Mouse (Mus musculus): ENCODE results near the gene Mrpl17. TPM values are rescaled to one million over a fixed set of nuclear protein-coding genes. Genes with fewer than 3 reads are reported as not detected.

The Mrpl17 gene
- total RNA-seq, 2 experiments from 2014 or later = 97.3 to 101 TPM

DNA sequence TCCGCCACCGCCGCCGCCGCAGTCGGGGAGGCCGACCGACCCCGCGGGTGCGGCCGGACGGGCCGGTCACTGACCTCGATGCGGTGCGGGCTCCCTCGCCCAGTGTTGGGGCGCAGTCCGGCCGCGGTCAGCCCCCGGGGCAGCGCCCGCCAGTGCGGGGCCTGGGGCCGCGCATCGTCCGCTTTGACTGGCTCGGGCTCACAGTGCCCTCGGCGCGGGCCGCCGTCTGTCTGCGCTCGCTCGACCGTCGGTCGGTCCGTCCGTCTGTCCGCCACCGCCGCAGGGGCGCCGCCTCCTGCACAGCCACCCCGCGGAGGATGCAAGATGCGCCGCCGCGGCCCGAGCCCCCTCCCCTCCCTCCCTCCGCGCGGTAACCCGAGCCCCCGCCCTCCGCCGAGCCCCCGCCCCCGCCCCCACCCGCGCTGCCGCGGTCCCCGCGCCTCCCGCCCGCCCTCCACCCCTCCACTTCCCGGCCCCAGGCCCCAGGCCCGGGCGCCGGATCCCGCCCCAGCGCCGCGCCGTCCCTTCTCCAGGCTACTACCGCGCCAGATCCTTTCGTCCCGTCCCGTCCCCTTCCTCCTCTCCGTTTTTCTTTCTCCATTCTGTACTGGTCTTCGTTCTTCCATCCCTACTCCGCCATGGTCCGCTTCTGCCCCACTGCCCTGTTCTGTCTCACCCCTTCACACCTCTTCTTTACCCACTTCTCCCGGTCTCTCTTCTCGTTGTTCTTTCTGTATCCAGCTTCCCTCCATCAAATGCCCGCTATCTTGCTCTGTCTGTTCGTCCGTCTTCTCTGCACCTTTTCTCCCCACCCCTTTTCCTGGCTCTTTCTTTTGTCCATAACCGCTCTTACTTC is 23.4 kb downstream of the Mrpl17 start, which contains the start of gene Dchs1:
TSS of gene Dchs1 (minus strand) at position 370 of the 856 bp plus-strand sequence.
- no peak for DNase-seq (ENCODE audit: low spot score in 2 of 2)

DNA sequence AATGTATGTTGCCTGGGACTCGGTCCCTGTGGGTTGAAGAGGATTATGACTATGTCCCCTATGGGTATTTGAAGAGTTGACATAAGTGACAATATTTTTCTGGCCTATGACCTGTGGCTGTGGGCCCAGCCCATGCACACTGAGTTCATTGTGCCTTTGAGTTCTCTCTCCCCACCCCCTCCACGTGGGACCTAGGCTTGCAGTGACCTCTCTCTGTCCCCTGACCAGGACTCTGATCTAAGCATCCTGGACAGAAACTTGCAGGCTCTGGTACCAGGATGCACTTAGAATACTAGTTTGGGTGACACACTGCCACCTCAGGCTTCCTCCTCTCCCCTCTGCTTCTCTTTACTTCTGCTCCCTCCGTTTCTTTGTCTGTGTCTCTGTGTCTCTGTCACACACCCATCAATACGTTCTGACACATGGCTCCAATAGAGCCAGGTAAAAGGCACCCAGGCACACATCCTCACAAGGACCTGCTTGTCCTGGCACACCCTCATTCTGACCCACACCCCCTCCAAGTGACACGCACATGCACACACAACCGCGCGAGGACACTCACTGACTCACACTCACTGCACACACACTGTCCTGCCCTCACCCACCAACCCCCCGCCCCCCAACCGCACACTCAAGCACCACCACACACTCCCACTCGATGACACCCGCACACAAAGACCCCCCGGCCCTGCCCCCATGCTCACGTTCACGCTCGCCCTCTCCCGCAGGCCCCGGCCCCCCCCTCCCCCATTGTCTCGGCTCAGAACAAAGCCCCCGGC is 24.2 kb downstream of the Mrpl17 start:
- DNase-seq (ENCODE audit: low spot score in 2 of 2) = no peak

DNA sequence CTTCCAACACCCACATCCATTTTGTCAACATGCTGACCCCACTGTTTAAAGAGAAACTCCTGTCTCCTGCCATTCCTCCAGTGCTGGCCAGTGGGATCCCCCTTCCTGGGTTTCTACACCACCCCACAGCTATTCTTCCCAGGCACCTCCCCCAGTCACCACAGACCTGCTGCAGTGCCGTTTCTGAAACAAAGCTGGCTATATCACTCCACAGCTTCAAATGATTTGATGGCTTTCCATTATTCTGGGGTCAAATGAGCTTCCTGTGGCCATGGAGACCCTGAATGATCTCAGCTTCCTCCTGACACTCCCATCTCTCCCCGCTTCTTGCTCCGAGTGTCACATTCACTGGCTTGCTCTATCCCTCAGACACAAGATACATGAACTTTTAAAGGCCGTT is 26.3 kb downstream of the Mrpl17 start:
- DNase-seq (ENCODE audit: low spot score in 2 of 2) = no peak

DNA sequence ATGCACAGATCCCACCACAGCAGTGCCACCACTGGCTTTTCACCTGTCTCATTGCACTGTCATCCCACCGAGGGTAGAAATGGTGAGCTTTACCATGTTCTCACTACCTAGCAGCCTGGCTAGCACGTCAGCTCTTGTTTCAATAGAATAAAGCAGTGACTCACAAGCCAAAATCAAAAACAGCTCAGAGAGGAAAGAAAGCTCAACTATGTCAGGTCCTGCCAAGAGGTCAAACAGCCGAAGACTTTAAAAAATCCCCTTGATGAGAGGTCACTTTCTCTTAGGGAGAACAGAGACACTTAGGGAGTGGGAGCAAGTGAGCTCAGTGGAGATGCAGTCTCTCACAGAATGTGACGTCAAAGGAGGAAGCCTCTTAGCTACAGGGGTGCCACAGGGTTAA is 27.0 kb downstream of the Mrpl17 start:
- DNase-seq (ENCODE audit: low spot score in 2 of 2) = no peak

DNA sequence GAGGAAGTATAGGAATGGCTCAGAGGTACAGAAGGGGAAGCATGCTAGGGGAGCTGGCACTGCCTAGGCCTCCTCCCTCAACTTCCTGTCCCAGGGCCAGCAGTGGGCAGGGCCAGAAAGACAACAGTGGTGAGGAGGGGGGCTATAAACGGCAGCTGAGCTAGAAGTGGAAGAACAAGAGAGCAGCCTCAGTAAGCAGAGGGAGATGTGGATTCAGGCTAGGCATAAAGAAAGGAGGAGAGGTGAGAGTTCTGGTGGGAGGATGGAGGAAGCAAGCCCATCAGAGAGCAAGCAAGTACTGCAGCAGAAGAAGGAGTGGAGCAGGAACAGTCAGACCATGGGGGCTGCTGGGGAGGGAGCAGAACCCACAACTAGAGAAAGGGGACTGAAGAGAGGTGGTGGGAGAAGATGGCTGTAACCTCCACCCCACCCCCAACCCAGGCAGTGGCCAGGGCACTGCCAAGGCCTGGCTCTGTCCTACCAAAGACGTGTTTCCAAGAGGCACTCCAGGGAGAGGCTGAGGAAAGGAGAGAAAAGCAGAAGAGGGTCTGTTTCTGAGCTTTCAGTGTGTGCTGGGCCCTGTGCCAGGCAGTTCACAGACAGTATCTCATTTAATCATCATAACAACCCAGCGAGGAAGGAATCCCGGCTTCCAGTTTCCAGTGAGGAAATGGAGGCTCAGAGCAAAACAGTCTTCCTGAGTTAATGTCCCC is 32.2 kb downstream of the Mrpl17 start:
- DNase-seq (ENCODE audit: low spot score in 2 of 2) = no peak

DNA sequence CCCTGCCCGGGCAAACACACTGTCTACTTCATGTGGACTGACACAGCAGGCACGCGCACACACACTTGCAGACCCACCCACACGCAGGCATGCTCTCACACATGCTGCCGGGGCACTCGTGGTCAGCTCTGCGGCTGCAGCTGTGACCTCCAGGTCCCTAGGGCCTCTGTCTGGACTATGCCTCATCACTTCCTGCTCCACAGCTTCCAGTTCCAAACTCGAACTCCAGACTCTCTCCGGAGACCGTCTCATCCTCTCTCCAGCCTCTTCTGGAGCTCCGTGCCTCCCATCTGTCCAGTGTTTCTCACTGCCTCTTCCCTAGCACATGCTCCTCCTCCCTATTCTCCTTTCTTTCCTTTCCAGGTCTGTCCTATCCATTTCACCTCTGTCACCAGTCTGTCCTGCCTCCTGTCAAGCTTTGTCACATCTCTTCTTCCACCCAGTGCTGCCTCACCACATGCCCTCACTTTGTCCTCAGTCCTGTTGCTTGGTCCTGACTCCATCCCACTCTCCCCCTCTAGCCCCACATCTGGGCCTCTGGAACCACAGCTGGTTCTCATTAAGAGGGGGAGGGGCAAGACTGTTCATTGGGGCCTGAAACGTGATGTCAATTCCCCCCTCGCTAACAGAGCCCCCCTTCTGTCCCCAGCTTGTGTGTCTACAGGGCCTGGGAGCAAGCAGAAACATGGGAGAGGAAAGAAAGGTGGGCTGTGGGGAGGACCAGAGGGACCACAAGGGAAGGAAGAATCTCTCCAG is 32.9 kb downstream of the Mrpl17 start:
- no peak for DNase-seq (ENCODE audit: low spot score in 2 of 2)

DNA sequence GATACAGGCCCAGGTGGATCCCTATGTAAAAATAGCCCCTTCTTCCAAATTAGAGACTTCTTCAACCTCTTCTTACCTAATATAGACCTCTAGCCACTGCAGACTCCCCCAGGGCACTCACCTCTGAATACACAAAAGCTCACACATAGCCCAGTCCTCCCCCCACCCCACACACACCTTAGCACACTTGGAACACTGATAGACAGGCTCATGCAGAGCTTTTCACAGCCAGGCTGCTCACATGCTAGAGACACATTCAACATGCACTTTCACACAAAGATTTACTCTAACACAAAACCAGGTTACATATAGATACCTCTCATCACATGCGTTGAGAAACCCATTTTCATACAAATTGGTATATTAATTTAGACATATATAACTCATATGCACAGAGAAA is 33.6 kb downstream of the Mrpl17 start:
- no peak for DNase-seq (ENCODE audit: low spot score in 2 of 2)

DNA sequence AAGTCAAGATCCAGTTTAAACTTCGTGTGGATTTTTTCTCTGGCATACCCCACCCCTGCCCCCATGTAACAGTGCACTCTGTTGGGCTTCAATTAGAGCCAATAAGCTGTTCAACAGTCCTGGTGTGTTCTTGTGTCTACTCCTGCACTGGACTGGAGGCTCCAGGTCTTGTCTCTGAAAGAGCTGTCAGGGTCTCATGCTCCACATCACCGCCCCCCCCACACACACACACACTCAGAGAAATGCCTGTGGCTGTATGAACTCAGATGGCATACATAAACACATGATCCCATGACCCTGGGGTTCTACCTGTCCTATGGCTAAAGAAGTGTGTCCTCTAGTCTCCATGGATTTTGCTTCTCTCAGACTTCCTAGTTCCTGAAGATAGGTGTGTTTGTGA is 34.9 kb downstream of the Mrpl17 start:
- DNase-seq (ENCODE audit: low spot score in 2 of 2) = no peak

DNA sequence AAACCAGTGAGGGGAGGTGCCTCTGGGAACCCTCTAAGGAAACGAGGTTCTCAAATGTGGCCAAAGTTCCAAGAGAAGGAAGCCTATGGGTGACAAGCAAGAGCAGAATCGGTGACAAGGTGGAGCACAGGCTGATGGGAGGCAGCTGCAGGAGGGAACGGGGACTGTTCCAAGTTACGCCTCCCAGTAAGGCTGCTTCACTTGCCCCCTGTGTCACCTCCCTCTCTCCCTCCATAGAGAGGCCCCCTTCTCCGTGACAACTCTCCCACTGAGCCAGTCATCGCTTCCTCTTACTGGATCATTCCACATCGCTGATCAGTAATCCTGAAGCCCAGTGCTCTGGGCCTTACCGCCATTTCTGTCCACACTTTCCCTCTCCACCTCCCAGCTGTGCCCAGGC is 36.2 kb downstream of the Mrpl17 start:
- DNase-seq (ENCODE audit: low spot score in 2 of 2) = no peak

DNA sequence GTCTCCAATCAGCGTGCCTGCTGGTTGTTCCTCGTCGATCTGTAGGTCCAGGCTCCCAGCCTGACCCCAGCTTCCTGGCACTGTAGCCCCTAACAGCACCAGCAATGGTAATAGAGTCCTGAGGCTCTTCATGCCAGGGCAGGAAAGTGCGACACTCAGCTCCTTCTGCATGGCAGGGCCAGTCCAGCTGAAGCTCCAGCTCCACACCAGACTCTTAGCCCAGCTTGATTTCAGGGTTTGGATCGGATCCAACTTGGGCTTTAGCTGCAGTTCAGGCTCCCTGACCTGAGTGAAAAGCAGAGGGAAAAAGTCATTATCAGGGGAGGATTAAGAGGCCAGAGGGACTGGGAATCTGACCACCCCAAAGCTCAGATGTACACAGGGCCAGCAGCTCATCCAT is 37.9 kb downstream of the Mrpl17 start:
- DNase-seq (ENCODE audit: low spot score in 2 of 2) = no peak

DNA sequence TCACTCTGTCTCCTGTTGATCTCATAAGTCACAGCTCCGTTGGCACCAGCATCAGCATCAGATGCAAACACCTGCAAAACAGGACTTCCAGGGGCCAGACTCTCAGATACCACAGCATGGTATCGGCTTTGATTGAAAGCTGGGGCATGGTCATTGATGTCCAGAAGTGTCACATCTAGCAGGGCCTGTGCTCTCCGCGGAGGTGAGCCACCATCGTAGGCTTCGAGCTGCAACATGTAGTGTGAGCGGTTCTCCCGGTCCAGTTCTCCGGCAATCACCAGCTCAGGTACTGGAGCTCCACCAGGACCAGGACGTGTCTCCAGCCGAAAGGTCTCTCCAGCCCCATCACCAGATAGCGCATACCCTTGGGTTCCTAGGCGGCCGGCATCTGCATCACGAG is 38.6 kb downstream of the Mrpl17 start:
- DNase-seq (ENCODE audit: low spot score in 2 of 2) = no peak

DNA sequence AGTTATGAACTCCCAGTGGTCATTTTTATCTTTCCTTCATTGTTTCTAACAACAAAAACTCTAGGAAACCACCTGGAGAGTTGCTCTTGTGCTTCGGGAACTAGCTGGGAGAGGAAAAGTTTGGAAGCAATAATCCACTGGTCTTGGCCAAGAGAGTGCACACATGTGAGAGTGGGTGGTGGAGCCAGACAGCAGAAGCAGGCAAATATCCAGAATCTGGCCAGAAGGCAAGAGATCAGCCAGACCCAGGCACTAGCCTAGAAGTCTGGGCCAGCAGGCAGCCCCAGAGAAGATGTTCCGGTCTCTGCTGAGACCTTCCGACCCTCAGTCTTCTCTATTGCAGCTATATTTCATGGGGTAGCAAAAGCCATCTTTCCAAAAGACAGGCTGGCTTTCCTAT is 40.9 kb downstream of the Mrpl17 start:
- no peak for DNase-seq (ENCODE audit: low spot score in 2 of 2)

DNA sequence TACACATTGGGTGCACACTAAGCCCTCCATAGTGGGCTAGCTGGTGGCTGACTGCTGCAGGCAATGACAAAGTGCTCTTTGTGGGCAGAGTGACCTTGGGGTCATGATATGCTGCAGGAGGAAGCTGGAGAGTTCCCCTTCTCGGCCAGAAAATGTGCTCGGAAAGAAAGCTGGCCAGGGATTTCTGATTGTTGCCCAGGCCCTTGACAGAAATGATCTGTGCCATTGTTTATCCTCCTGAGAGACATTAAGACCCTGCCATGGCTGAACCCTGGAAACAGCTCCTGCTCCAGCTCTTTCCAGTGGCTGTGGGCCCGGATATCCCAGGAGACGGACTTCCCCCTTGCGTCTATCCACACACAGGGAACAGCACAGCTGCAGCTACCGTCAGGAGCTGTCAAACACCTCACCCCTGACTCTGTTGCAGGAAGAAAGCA is 43.2 kb downstream of the Mrpl17 start:
- no peak for DNase-seq (ENCODE audit: low spot score in 2 of 2)

DNA sequence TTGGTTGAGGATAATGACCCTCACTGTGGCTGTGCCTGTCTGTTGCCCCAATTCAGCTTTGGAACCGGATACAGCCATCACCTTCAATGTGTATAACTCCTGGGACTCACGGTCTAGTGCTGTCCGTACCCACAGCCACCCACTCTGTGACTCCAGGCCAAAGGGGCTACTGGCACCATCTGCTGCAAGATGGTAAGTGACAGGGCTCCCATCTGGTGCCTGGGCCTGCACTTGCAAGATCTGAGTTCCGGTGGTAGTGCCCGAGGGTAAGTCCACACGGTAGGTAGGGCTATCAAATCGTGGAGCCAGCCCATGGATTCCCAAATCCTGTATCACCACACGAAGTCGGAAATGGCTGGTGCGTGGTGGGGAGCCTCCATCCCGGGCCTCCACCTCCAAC is 46.6 kb downstream of the Mrpl17 start:
- no peak for DNase-seq (ENCODE audit: low spot score in 2 of 2)

DNA sequence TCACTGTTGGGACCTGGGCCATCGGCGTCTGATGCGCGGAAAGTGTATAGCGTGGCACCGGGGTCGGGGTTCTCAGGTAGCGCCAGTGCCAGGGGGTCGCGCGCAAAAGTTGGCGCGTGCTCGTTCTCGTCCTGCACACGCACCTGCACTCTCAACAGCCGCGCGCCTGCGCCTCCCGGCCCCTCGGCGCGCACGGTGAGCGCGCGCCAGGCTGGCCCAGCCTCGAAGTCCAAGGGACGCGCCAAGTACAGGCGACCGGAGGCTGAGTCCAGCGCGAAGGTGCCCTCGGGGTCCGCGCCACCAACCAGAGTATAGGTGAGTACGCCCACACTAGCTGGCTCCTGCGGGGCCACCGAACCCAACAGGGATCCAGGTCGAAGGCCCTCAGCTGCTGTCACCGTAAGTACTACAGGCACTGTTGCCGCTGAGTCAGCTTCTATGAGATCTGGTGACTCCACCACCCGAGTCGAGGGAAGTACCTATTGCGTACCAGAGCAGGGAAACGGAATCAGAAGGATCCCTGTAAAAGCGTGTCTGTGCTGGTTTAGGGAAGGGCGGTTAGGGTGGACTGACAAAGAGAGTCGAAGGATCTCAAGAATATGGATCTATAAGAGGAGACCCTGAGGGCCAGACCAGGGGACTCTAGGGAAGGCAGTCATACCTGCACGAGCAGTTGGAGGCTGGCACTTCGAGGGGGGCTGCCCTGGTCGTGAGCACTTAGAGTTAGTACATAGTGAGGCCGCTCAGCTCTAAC is 48.2 kb downstream of the Mrpl17 start:
- DNase-seq (ENCODE audit: low spot score in 2 of 2) = no peak

DNA sequence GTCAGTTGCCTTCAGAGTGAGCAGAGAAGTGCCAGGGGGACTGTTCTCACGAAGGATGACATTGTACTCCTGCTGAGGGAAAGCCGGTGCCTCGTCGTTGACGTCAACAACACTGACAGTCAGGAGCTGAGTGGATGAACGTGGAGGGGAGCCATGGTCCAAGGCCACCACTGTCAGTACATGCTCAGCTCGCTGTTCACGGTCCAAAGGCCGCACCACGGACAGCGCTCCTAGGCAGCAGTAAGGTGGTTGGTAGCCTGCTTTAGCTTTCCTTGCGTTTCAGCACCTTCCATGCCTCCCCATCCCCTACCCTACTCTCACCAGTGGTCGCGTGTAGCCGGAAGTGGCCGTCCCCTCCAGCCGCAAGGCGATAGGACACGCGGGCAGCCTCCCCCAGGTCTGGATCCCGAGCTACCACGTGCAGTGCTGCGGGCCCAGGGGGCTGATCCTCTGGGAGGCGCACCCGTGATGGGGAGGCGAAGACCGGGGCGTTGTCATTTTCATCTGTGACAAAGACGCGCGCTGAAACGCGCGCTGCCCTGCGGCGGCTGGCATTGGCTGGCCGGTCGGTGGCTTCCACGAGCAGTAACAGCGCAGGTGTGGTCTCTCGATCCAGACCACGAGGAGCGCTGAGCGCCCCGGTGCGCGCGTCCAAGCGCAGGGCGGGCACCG is 49.0 kb downstream of the Mrpl17 start:
- DNase-seq (ENCODE audit: low spot score in 2 of 2) = no peak

DNA sequence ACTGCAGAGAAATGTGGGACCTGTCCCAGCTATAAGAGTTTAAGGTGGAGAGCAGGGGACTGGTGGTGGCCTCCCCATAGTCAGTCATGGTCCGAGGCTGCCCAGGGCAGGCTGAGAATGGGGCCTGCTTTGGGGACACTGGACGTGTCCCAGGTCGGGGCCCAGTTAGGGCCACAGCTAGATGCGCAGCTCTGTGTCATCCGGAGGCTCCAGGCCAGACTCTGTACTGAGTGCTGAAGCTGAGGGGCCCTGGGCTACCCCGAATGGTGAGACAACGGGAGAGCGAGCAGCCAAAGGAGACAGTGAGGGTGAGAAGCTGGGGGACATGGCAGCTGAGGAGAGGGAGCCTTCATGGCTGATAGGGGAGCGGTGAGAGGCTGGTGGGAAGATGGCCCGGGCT is 57.6 kb downstream of the Mrpl17 start:
- no peak for DNase-seq (ENCODE audit: low spot score in 2 of 2)

Measured in left cerebral cortex, adult 18-20 months (tissue).